Mouse (Mus musculus): ENCODE measurements around the gene Tgm2.

DNA sequence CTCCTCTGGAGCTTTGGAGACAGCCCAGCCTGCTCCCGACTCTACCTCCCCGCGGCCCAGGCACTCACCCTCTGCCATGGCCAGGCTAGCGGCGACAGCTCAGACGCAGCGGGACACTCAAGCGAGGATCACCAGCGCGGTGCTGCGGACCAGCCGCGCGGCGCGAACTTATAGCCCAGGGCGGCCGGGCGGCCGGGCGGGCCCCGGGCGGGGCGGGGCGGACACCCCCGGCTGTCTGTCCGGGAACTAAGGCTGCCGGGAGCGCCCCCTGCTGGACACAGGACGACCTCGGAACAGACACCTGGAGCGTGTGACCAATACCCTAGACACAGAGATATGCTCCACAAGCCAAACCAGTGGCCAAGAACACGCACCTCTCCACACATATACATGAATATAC, at the start of gene Tgm2:
- TF ChIP-seq EP300 (IDR thresholded peaks at IDR 0.05; ENCODE audit: low read depth) (no peak), CTCF (IDR thresholded peaks at IDR 0.05; ENCODE audit: low read depth) (peak; percentile 86)

Measured in liver, embryonic 14.5 days (tissue).